Mouse (Mus musculus) left cerebral cortex, adult 18-20 months (tissue): Measurements from ENCODE around the gene Bub1b. TPM values are rescaled to one million over a fixed set of nuclear protein-coding genes. Genes with fewer than 3 reads are reported as not detected.
"Not testable (repeated sequence)": the region's sequence is repeated elsewhere in the genome, so short reads cannot be mapped to it uniquely, and the experiment has no call there.

Source experiments
- DNase-seq, 2 experiments: peaks; one replicate each; pipeline ENCODE4 v3.0.0; 2021 to 2022; ENCODE audit warnings: low spot score in 2 of 2, mixed read lengths in 1 of 2
- total RNA-seq, 2 experiments: library from RNA; stranded (reverse); gene quantifications; 2 replicates each; pipeline ENCODE4 v1.2.3; 2021

Gene Bub1b
- total RNA-seq, 2 experiments from 2014 or later = 1.0 to 1.1 TPM

DNA sequence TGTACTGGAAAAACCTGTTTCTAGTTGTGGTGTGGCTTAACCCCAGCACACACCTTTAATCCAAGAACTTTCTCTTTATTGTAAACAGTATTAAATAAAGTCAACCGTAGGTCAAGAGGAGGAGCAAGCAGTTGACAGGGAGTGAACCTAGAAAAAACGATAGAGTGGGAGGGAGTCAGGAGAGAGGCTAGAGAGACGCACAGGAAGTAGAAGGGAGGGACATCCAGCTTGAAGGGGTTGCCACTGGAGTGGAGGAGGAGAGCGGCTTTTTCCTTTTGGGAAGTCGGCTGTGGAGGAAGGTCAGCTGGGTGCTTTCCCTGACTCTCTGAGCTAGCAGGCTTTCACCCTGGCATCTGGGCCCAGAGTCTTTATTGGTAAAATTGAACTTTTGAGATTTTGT, 9.0 kb downstream of the Bub1b start:
- no peak for DNase-seq

DNA sequence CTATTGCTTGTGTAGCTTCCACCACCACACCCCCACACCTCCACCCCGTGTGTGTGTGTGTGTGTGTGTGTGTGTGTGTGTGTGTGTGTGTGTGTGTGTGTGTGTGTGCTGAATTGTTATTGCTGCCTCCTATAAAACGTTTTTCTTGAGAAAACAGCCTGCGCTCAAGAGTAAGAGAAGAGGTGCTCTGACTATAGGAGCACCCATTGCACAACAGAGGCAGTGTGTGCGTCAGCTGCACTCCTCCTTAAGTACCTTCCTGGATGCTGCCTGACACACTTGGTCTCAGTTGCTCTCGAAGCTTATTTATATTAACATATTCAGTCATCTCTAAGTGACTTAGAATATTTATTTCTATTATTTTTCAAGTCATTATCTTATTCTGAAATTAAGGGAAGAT, 20.0 kb downstream of the Bub1b start:
- no peak for DNase-seq

GRCm38 (mm10) chr2:118620101-118620500, 22.1 kb downstream of the Bub1b start:
- DNase-seq = no peak

- no peak for DNase-seq
Measured at GRCm38 (mm10) chr2:118620608-118621007, 22.6 kb downstream of the Bub1b start.

DNA sequence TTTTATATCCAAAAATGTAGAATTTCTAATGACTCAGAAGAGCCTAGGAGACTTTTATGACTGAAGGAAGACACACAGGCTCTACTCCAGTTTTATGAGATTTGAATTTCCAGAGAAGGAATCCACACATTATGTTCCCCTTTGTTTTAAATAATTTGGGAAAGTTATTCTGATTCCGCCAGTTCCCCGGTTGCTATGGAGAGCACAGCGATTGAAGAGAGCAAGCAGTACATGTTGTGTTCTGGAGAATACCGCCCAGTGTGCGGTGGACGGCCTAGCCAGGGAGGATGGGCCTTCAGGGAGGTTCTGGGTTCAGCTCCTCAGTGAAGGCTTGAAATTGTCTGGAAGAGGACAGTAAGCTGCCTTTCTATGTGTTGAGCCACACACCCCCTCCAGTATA, 31.3 kb downstream of the Bub1b start:
- DNase-seq = no peak

GRCm38 (mm10) chr2:118633441-118633840, 35.4 kb downstream of the Bub1b start:
- no peak for DNase-seq

- no peak for DNase-seq
Measured at GRCm38 (mm10) chr2:118637258-118637657, 39.2 kb downstream of the Bub1b start.

- peak; percentile 57 to 73 for DNase-seq
Measured at GRCm38 (mm10) chr2:118637888-118638526, 40.0 kb downstream of the Bub1b start.

DNA sequence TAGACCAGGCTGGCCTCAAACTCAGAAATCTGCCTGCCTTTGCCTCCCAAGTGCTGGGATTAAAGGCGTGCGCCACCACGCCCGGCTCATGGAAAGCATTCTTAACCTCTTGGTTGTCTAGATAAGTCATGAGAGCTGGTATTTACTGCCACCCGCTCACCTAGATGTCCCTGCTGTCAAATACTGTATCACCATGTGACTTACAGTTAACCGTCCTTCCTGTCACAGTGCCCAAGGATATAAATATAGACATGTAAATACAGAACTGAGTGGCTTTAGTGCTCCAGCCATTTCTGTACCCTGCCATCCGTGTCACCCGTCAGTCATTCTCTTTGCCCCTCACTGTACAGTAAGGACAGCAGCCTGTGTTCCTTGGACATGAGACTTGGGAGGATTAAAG, 40.7 kb downstream of the Bub1b start:
- DNase-seq = no peak

- DNase-seq = no peak
Measured at GRCm38 (mm10) chr2:118641147-118641546, 43.1 kb downstream of the Bub1b start.

DNA sequence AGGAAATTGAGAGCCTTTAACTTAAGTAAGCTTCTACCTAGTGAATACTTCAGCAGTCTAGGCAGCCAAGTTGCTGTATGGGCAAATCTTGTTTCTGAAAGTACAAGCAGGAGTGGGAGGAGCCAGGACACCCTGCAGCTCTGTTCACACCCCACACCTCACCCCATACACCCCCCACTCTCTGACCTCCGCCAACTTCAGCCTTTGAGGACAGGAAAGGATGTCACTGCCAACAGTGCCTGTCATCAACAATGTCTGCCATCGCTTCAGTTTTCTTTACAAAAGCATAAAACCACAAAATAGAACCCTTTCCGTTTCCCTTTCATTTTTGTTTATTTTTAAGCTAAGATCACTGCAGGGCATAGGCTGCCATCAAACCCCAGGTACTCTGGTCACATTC, 44.4 kb downstream of the Bub1b start:
- no peak for DNase-seq

DNA sequence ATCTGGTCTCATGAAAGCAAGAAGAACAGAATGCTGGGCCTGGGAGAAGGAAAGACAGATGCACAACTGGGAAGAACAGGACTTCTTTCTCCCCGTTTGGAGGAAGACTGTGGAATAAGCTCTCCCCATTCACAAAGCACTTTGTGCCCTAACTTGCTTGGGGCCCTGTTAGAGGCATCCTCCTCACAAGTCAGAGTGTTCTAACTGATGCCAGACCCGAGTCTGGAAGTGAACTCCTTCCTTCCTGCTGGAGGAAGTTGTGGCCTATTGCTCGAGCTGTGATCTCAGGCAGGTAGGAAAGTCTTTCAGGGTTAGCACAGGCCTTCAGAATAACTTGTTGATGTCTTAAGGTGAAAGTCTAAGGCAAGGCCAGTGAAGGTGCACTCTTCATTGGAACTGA, 44.9 kb downstream of the Bub1b start:
- DNase-seq = no peak

DNA sequence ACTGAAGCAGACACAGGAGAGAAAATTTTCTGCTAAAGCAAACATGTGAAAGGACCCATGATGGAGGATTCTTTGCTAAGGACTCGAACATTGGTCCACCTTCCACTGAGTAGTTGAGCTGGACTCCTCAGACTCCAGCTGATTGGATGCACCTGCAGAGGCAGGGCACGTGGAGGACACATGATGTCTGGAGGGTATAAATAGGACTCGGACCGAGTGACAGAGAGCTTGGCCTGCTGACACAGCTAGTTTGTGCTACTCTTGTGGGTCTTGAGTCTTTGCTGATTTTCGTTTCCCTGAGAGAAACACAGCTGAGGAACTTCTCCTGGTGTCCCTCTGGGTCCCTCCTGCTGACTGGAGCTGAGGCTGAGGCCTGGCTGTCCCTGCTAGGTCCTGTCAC, 48.7 kb downstream of the Bub1b start:
- DNase-seq = no peak

DNA sequence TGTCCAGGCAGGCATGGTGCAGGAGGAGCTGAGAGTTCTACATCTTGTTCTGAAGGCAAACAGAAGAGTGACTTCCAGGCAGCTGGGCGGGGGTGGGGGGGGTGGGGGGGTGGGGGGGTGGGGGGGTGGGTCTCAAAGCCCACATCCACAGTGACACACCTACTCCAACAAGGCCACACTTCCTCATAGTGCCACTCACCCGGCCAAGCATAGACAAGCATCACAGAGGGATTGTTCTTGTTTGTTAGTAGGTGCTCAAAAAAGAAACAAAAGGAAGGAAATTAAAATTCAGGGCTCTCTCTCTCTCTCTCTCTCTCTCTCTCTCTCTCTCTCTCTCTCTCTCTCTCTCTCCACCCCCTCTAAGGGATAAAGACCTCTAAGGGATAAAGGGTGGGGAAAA, 52.7 kb downstream of the Bub1b start:
- DNase-seq = not testable (repeated sequence)

DNA sequence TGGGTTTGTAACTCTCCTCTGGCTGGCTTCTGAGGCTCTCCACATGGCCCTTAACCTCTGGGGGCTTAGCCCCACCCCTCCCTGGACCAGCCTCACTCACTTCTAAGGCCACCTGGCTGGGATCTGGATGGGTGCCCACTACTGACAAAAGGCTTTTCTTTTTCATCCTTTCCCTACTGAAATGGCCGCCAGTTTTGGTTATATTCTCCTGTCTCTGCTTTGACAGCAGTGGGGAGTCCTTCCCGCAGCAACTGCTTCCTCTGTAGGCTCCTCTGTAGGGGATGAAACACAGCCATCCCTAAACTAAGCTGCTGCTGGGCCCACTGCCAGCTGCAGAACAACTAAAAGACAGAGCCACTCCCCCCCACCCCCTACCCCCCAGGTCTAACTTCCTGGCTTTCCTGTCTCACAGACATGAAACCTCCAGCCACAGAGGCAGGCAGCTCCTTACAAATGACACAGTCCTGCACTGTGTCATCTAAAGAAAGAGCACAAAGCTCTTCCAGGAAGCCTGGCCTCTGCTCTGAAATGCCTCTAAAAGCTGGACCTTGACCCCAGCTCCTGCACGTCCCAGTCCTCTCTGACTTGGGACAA, 58.8 kb downstream of the Bub1b start:
- DNase-seq = no peak

DNA sequence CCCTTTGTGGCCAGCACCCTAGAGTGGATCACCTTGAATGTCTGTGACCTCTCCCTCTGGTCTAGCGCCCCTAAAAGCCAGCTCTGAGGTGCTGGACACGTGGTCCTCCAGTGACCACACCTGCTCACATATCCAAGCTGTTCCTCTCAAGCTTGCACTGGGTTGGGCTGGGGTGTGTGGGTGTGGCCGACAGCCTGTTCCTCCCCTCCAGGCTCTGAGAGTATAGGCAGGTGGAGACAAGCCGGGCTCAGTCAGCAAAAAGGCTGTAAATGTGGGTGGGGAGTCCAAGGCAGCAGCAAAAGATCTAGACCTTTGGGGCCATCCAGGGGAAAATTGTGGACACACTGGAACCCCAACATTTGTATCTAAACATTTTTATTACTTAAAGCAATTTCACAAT, 60.4 kb downstream of the Bub1b start:
- no peak for DNase-seq

DNA sequence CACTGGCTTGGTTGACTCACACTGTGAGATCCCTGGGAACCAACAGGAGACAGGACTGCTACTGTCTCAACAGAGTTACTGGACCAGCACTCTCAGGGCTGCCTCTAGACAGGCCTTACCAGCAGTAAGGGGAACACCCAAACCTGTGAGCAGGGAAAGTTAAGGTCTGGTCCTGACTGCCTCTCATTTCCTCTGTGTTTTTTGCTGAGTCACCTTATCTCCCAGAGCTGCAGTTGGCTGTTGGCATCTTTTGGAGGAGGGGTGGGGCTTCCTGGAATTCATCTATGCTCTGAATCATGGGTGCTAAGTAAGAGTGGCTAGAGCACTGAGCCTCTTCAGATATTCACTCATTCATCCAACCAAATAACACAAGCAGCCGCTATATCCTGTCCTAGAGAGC, 61.1 kb downstream of the Bub1b start:
- peak; percentile 23 to 52 for DNase-seq

- no peak for DNase-seq
Measured at GRCm38 (mm10) chr2:118659493-118659892, 61.5 kb downstream of the Bub1b start.

DNA sequence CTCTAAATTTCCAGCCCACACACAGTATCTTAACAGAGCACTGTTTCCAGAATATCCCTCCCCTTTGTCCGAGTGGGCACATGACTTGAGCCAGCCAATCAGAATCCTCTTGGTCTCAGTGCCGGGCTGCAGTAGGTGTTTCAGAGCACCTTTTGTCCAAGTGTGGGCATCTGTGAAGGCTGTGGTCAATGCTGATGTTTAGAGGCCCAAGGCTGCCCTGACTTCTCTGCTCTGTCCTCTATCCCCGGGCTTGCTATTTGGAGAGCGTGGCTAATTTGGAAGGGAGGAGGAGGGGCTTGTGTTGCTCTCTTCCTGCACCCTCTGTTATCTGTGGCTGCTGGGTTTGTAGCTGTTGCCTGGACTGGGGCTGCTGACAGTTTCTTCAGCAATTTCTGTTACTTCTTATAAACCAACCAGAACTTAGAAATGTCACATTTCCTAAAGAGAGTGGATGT, 62.0 kb downstream of the Bub1b start:
- DNase-seq = peak; percentile 33 to 45

DNA sequence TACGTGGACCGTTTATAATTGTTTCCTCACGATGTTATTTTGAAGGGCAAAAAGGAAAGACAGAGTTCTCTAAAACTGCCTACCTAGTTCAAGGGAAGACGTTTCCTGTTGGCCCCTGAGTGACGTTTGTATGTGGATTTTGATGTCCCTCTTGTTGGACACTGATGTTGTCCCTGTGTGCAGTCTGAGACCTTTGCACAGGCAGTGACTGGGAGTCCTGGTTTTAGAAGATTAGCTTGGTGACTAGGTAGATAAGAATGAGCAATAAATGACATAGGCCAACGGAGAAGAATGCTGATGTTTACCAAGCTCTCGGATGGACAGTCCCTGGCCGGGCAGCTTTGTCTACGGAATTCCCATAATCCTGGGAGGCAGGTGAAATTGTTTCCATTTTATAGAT, 63.9 kb downstream of the Bub1b start:
- no peak for DNase-seq

DNA sequence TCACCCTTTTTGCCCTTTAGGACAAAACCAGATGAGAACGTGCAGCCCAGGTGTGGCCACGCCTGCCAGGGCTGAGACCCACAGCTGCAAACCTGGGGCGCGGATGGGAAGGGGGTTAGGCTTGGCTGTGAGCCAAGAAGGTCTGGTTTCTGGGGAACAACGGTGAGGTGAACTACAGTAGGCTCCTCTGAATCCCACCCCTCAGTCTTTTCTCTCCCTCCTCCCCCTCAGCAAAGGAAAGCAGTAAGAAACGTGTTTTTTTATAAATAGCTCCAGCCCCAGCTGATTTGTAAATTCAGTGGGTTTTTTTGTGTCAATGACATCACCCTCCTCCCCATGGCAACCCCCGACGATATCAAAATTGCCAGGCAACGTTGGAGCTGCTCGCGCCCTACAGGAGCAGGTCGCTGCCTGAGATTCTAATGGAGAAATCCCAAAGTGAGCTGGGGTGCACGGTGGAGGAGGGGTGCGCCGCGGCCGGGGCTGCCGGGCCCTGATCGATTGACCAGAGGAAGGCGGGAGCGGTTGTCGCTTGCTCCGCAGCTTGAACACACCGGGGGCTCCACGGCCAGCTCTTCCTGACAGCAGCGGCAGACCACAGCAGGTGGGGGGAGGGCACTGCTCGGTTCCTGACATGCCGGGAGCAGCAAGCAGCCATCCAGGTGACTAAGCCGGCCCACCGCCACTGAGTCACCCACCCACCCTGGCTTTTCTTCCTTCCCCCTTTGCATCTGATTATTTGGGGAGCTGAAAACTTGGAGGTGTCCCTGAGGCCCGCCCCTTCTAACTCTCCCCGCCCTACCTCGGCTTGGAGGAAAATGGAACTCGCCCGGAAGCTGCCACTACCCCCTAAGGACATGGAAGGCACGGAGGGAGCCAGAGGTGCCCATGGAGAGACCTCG, 65.1 kb downstream of the Bub1b start, which contains the start of gene Pak6:
Pak6 (plus strand) TSS at position 402 of the 902 bp plus-strand sequence.
- peak; percentile 65 to 68 for DNase-seq
